Mouse (Mus musculus) CD4-positive, CD25-positive, alpha-beta regulatory T cell, adult 2 months (primary cell): ENCODE results near the gene Ric8b.
A peak's percentile ranks its signal among the peaks of the same experiment; 100 is the strongest.

ENCODE experiments used
- DNase-seq: peaks from one replicate; pipeline ENCODE4 v3.0.0-alpha.2; 2012; ENCODE audit warnings: low read depth, low spot score

The Ric8b gene

GRCm38 (mm10) chr10:85006573-85007310, 89.3 kb downstream of the Ric8b start:
- no peak for DNase-seq

DNA sequence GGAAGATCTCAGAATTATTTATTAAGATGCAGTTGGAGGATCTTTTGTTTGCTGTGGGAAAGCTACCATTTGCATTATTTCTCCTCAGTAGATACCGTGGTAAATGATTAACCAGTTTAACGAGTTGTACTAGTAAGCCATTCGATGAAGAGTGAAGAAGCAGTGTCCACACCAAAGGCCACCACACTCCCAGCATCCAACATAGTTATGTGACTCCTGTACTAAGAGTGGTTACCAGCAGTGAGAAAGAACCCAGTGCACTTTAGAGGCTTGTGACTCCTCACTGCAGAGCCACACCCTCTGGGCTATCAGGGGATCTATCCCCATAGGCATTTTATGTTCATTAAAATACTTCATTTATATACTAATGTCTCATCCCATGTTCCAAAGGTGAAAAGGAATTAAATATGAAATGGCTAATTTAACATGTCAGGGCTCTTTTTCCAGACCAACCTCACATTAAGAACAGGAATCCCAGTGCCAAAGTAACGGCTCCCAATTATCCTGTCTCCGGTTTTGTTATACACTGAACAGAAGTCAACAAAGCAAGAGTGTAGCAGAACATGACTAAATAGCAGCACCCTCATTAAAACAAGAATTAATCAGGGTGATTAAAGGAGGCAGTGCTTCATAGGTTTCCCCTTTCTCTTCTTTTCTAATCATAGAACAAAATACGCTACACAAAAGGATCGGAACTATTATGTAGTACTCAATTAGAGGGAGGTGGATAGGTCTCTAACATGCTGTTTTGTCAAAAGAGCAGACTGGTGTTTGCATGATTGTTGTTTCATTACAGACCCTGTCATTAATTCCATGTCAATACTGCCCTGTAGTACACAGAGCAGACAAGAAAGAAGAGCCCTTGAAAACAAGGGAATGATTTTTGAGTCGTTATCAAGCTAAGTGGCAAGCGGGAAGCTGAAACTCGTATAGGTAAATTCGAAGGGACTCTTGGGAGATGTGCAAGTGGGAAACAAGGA, 90.7 kb downstream of the Ric8b start:
- DNase-seq = no peak

GRCm38 (mm10) chr10:85011066-85011465, 93.7 kb downstream of the Ric8b start:
- no peak for DNase-seq

DNA sequence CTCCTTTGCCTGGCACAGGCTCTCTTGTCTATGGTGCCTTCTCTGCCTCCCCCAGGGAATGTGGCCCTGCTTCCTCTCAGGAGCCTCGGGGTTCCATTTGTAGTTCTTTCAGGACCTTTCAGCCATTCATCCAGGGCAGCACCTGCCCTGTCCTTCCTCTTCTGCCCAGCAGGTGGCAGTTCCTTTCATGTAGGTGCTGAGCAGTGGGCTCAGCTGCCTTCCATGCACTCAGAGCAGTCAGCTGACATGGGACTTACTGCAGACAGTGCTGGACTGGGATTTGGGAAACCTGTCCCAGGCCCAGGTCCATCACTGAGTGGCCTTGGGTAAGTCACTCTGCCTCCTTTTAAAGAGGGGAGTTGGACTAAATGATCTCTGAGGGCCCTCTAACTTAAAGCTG, 96.0 kb downstream of the Ric8b start:
- DNase-seq = peak; percentile 68

GRCm38 (mm10) chr10:85013924-85014428, 96.6 kb downstream of the Ric8b start:
- no peak for DNase-seq

DNA sequence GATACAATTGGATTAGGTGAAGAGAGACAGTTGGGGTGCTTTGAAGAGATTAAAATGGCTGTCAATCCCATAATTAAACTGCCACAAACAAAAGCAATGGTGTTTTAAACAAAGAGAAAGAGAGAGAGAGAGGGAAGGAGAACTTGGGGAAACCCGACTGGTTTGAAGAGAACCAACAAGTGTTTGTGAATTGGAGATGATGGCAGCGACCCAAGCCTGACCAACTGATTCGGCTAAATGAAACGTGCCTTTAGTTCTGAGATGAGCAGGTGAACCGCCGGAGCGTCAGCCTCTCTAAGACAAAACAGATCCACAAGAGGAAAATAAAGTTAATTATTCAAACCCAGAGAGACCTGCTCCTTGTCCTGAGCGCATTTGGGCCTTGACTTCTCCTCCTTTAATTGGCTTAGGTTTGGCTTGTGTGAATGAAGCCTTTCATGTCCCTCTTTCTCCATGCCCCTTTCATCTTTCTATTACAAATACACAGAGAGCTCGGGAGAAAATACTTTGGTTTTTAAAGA, 97.1 kb downstream of the Ric8b start:
- DNase-seq = no peak

- no peak for DNase-seq
These were observed 105.4 kb downstream of the Ric8b start for GRCm38 (mm10) chr10:85022647-85023312.

DNA sequence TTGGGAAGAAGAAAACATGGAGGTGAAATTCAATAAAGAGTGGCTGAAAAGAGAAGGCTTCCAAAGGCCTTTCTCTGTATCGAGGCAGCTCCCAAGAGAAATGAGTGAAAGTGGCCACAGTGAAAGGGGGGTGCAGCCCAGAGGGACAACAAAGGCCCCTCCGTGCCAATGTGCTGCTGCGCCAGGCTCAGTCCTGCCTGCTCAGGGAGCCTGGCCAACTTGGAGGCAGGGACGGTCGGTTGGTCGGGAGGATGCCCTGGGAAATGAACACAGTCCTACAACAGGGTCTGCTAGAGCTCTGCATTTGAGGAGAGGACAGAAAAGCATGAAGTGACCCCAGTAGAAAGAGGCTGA, 105.9 kb downstream of the Ric8b start:
- no peak for DNase-seq

GRCm38 (mm10) chr10:85025799-85026424, 108.5 kb downstream of the Ric8b start:
- DNase-seq = no peak

DNA sequence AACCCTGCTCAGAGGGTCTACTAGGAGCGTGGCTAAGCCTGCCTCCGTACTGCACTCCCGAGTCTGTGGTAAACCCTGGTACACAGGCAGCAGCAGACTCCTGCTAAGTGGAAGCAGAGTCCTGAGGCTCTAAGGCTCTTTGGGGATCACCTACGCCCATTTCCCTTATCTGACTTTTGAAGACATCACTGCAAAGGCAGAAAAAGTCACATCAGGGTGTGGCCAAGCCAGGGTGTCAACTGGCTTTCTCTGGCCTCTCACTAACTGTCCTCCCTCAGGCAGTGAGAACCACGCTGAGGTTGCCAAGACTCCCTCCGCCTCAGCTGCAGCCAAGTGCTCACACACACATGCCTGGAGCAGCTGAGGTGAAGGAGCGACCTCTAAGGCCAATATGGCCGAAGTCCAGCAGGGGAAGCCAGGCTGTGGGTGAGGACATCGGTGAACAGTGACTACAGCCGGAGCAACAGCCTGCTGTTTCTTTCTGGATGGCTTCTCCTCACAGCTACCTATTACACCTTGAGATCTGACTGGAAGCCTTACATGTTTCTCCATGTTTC, 110.3 kb downstream of the Ric8b start:
- no peak for DNase-seq

DNA sequence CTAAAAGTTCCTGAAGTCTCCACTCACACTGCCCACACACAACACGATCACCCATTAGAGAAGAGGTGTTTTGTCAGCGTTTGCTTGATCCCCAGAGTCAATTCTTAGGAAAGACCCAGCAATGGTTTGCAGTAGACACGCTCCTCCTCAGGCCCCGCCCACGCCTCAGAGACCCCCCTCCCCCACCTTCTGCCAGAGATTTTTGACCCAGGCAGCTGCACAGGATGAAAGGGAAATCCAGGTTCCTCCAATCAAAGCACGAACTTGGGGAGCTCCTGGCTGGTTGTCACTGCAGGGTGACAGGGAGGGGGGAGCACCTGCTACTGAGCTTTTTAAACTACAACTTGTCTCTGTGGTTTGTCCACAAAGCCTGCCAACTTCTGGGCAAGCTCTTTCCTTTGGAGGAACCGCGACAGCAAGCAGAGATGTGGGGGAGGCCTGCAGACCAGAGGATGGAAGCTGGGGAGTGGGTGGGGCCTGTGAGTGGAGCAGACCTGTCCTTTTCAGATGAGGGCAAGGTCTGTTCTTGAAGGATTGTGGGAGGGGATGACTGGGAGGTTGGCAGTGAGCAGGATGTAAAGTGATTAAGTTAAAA, 117.8 kb downstream of the Ric8b start:
- no peak for DNase-seq

GRCm38 (mm10) chr10:85038147-85038546, 120.7 kb downstream of the Ric8b start:
- no peak for DNase-seq

DNA sequence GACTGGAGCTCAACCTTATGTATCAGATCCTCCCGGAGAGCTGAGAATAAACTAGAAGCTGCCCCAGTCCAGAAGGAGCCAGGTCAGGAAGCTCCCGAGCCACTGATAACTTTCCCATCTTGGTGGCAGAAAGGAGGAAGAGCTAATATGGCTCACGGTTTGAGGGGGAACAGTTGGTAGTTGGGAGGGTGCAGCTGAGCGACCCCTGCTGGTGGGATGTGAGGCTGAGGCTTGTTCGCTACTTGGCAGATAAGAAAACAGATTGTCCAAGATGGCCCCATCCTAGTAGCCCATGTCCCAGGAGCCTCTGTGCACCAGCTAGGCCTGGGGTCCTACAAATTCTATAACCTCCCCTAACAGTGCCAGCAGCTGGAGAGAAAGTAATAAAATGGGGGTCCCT, 121.4 kb downstream of the Ric8b start:
- no peak for DNase-seq

GRCm38 (mm10) chr10:85044191-85044711, 126.8 kb downstream of the Ric8b start:
- DNase-seq = no peak

- peak; percentile 66 for DNase-seq
These were observed 127.6 kb downstream of the Ric8b start for GRCm38 (mm10) chr10:85044732-85045720.

GRCm38 (mm10) chr10:85046585-85046984, 129.2 kb downstream of the Ric8b start:
- DNase-seq = peak; percentile 73

- DNase-seq = no peak
These were observed 130.6 kb downstream of the Ric8b start for GRCm38 (mm10) chr10:85048008-85048407.

DNA sequence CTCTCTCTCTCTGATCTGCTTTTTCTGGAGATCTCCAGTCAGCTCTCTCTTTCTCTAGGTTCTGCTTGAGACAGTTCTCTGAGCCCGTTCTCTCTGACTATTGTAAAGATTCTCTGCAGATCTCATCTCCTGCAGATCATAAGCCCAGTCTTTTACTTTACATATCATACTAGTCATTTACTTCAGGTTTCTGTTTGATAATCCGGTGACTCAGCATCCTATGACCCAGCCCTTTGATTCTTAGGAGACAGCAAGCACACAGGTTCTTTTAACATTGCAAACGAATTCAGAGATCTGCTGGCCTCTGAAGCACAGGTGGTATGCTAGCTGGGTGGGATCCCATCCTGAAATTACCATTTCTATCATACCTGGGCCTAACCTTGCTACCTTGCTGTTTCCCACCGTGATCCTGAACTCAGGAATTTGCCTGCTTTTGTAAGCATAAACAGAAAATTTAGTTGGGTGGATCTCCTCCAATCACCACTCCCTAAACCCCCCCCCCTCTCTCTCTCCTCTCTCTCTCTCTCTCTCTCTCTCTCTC, 133.3 kb downstream of the Ric8b start:
- no peak for DNase-seq

DNA sequence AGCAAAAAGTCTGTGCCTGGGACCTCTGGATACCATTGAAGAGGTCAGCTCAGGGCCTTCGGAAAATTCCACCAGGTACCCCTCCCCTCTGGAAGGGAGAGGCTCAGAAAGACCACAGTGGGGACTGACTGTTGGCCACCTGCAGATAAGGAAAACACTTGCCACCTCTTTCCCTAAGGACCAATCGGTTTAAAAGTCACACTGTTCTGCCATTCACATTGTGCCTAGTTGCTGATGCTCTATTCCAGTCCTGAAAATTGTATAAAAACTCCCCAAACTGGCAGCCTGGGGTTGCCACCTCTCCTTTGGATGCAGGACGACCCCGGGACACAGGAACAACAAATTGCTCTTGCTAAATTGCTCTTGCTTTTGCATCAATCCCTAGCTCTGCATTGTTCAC, 135.0 kb downstream of the Ric8b start:
- DNase-seq = no peak
